Mouse (Mus musculus) heart, embryonic 14.5 days (tissue): ENCODE measurements at regions not wholly inside any gene's neighbourhood (a gene's known extent, or its start where the extent isn't known, plus 50 kb on each side); places are given as distances from the start of the nearest gene placed in this dataset.
"Not testable (repeated sequence)": the region's sequence is repeated elsewhere in the genome, so short reads cannot be mapped to it uniquely, and the experiment has no call there.

Source experiments
- ATAC-seq: fragments of 200-750 bp; cut with Nextera tagmentation; 2 replicates; pipeline ENCODE4 v1.8.0; 2017; ENCODE audit warnings: low read depth, moderate TSS enrichment; ENCODE audit not compliant: insufficient number of reproducible peaks, insufficient read depth, low FRiP score
- H3K27ac ChIP-seq, 2 experiments: fragments of 200-500 bp in 1 of 2; fragments of 300-500 bp in 1 of 2; sonication (generic) in 1 of 2; replicated peaks in 1 of 2; 2 replicates each; pipeline ENCODE4 v1.5.1; 2012 to 2014; ENCODE audit warnings: low read depth in 2 of 2, low read length in 2 of 2, control low read depth in 1 of 2, mild to moderate bottlenecking in 1 of 2, mixed read lengths in 1 of 2; ENCODE audit not compliant: control insufficient read depth in 1 of 2, insufficient read depth in 1 of 2
- H3K27me3 ChIP-seq: fragments of 300-500 bp; sonication (generic); 2 replicates; pipeline ENCODE4 v1.6.1; 2014; ENCODE audit warnings: mild to moderate bottlenecking, low read length, control low read depth; ENCODE audit not compliant: control insufficient read depth, insufficient read depth
- H3K36me3 ChIP-seq: fragments of 300-500 bp; sonication (generic); 2 replicates; pipeline ENCODE4 v1.6.1; 2014; ENCODE audit warnings: mild to moderate bottlenecking, control low read depth, low read length, mixed read lengths; ENCODE audit not compliant: control insufficient read depth, insufficient read depth
- H3K4me1 ChIP-seq, 2 experiments: fragments of 200-500 bp in 1 of 2; fragments of 300-500 bp in 1 of 2; sonication (generic) in 1 of 2; 2 replicates each; pipeline ENCODE4 v1.6.1; 2012 to 2014; ENCODE audit warnings: low read length in 2 of 2, control low read depth in 1 of 2, mixed read lengths in 1 of 2; ENCODE audit not compliant: control insufficient read depth in 2 of 2, insufficient read depth in 2 of 2
- H3K4me2 ChIP-seq: fragments of 300-500 bp; sonication (generic); 2 replicates; pipeline ENCODE4 v1.6.1; 2014; ENCODE audit warnings: mild to moderate bottlenecking, low read length
- H3K4me3 ChIP-seq, 2 experiments: fragments of 200-500 bp in 1 of 2; fragments of 300-500 bp in 1 of 2; sonication (generic) in 1 of 2; 2 replicates each; pipeline ENCODE4 v1.5.1; 2012 to 2014; ENCODE audit warnings: low read length in 2 of 2, mild to moderate bottlenecking in 2 of 2, control low read depth in 1 of 2, low read depth in 1 of 2, moderate library complexity in 1 of 2; ENCODE audit not compliant: control insufficient read depth in 1 of 2, insufficient read depth in 1 of 2
- H3K9ac ChIP-seq: fragments of 300-500 bp; sonication (generic); 2 replicates; pipeline ENCODE4 v1.6.1; 2014; ENCODE audit warnings: mild to moderate bottlenecking, low read length
- H3K9me3 ChIP-seq: fragments of 300-500 bp; sonication (generic); 2 replicates; pipeline ENCODE4 v1.6.1; 2016; ENCODE audit warnings: low read length, control low read depth; ENCODE audit not compliant: control insufficient read depth
- WGBS: fragments of 180-500 bp; shearing (Covaris S2); extraction: QIAGEN DNeasy Blood & Tissue Kit; methylation state at CpG from one replicate; pipeline ENCODE4 v1.1.7; 2014; 5-methylcytosine and 5-hydroxymethylcytosine counted together

DNA sequence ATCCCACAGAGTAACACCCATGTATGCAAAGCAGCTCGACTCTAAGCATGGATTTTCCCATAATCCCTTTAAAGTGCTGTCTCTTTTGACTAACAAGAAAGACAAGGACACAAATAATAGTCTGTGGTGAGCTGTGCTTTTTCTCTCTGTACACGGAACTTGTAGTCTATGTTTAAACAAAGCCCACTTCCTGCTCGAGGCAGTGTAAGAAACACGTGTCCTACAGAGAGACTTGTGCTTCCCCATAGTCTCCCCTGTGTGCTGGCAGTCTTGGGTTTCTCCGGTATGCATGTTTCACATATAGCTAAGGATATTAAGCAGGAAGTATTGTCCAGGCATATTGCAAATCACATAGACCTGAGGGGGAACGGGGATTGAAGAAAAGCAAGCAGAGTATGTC, 487.4 kb downstream of the Dad1 start:
- H3K9ac ChIP-seq, H3K36me3 ChIP-seq, H3K4me3 ChIP-seq, ATAC-seq, H3K27me3 ChIP-seq, H3K4me2 ChIP-seq, H3K4me1 ChIP-seq, H3K27ac ChIP-seq, H3K9me3 ChIP-seq: not testable (repeated sequence)
- 71% methylated on average over 6 of the region's 6 CpGs for WGBS

DNA sequence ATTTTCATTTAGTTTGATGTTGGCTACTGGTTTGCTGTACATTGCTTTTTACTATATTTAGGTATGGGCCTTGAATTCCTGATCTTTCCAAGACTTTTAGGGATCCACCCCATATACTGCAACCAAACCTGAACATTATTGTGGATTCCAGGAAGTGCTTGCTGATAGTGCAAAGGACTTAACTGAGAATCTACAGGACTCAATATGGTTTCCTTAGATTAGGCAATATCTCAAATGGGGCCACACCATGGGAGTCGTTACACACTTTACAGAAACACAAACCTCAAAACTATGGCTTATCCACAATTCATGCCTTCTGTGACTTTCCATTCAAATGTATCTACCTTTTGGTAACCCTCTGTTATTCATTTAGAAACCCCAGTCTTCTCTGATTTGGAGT, 488.0 kb downstream of the Dad1 start:
- not testable (repeated sequence) for H3K4me3 ChIP-seq, H3K27ac ChIP-seq, H3K4me2 ChIP-seq, H3K9me3 ChIP-seq, ATAC-seq, H3K27me3 ChIP-seq, H3K4me1 ChIP-seq, H3K9ac ChIP-seq, H3K36me3 ChIP-seq
- 62% methylated on average over 1 of the region's 1 CpGs for WGBS

DNA sequence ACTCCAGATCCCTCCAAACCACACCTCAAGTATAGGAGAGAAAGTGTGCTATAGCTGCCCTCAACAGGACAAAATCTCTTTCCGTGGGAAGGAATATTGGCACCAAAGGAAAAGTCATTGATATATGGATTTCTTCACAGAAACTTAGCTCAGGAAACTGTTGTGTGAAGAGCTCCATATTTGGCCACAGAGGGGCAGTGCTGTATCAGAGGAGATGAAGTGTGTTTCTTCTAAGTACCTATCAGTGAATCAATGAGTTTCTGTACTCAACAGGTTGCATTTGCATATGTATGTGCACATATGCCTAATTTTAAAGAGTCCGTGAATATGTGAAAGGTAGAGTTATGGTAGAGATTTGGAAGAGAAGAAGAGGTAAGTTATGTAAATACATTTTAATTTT, 493.3 kb downstream of the Dad1 start:
- not testable (repeated sequence) for H3K4me3 ChIP-seq, H3K9me3 ChIP-seq, H3K4me2 ChIP-seq, H3K9ac ChIP-seq, H3K4me1 ChIP-seq, H3K36me3 ChIP-seq, H3K27ac ChIP-seq, ATAC-seq, H3K27me3 ChIP-seq
- WGBS, result 60% methylated on average over 2 of the region's 2 CpGs

DNA sequence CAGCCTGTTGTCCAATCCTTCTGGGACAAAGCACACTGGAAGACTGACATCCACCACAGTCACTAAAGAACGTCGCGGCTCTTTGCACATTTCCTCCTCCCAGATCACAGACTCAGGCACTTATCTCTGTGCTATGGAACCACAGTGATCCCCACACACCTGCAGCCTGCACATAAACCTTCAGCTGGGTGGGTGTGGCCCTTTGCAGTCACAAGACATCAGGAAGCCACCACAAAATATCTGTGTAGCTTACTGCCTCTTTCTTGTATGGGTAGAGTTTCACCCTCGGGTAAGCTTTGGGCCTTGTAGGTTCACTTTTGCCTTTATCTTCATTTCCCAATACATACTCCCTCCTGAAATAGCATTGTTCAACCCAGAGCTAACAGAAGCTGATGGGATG, 496.1 kb downstream of the Dad1 start:
- not testable (repeated sequence) for H3K27me3 ChIP-seq, ATAC-seq
- WGBS, result 37% methylated on average over 4 of the region's 4 CpGs

DNA sequence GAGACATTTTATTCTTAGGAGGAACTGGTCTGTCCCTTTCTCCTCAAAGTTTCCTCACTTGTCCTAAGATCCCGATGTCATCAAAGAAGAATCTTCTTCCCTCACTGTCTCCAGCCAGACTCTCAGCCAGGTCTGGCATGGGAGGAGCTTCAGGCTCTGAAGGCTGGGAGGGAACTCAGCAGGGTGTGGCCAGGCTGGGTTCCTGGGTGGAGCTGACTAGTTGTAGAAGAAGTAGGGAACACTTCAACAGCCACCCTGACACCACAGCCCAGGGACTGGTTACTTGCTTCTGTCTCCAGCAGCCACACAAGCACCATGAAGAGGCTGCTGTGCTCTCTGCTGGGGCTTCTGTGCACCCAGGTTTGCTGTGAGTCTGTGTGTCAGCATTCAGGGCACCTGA, 496.8 kb downstream of the Dad1 start:
- H3K36me3 ChIP-seq, H3K4me1 ChIP-seq, H3K4me3 ChIP-seq, H3K4me2 ChIP-seq, H3K27me3 ChIP-seq, ATAC-seq, H3K9me3 ChIP-seq, H3K9ac ChIP-seq, H3K27ac ChIP-seq: not testable (repeated sequence)
- no CpG with 5 or more reads among the region's 1 CpGs for WGBS

More for the DNA sequence above, 496.1 kb downstream of the Dad1 start:
- not testable (repeated sequence) for H3K36me3 ChIP-seq, H3K4me1 ChIP-seq, H3K27ac ChIP-seq, H3K4me3 ChIP-seq, H3K9me3 ChIP-seq, H3K4me2 ChIP-seq, H3K9ac ChIP-seq

DNA sequence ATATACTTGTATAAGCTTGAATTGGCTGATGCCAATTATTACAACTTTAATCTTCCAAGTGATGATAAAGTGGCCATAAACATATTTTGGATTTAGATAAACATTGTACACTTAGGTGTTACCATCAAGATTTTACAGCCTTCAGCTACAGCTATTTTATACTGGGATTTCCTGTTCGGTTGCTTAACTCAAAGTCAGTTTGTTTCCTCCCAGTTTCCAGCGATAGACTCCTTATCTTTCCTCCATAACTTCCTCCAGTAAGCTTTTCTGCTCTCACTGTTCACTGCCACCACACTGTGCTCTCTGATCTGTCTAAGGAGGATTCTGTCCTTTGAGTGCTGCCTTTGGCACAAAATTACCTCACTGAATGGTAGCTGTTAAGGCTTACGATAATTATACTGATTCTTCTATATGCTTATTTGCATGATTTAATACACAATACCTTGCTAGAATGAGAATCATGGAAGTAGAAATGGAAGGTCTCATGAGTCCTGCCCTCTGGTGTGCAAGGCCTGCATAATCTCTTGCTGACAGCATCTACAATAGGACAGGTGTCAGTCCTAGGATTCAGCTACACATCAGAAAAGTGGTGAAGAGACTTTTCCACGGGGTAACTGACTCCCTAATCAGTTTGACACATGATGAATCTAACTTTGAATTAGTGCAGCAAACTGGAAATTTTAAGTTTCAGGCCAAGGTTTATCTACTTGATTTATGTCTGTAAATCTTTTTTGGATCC, 503.0 kb downstream of the Dad1 start:
- H3K4me3 ChIP-seq, result no peak overlapping the region
- H3K4me1 ChIP-seq, result no peaks in the 10 kb centered on the region
- H3K9ac ChIP-seq, result no peak overlapping the region
- H3K4me2 ChIP-seq, result no peak overlapping the region
- H3K27me3 ChIP-seq, result no peaks in the 10 kb centered on the region
- no peaks in the 10 kb centered on the region for H3K36me3 ChIP-seq
- H3K27ac ChIP-seq, result no peak overlapping the region
- no peak for ATAC-seq
- WGBS, result 38% methylated on average over 4 of the region's 4 CpGs
- no peaks in the 10 kb centered on the region for H3K9me3 ChIP-seq

DNA sequence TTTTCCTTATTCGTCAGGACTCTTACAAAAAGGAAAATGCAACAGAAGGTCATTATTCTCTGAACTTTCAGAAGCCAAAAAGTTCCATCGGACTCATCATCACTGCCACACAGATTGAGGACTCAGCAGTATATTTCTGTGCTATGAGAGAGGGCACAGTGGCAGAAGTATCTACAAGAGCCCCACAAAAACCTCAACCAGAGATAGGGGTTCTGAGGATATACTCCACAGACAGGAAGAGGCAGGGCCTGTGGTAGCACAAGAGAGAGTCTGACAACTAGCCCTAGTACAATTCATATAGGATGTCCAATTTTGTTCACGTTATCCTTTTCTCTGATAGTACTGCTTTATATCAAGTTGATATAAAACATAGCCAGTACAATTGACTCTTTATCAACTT, 510.4 kb downstream of the Dad1 start:
- H3K9ac ChIP-seq, H3K27me3 ChIP-seq, H3K4me3 ChIP-seq, ATAC-seq, H3K4me1 ChIP-seq, H3K36me3 ChIP-seq, H3K4me2 ChIP-seq, H3K9me3 ChIP-seq, H3K27ac ChIP-seq: not testable (repeated sequence)
- 90% methylated on average over 3 of the region's 3 CpGs for WGBS

DNA sequence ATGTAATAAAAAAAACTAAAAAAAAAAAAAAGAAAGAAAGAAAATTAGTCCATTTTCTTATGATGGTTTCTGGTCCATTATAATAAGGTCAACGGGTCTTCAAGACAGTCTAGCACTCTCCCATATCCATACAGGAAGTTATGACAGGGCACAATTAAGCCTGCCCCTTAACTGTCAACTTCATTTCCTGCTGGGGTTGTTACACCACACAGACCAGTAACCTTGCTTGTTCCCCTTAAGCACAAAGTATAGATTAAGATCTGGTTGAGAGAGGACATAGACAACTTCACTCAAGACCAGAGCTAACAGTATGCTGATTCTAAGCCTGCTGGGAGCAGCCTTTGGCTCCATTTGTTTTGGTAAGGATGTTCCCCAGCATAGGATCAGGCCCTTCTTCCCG, 511.0 kb downstream of the Dad1 start:
- not testable (repeated sequence) for H3K9ac ChIP-seq, H3K4me1 ChIP-seq, ATAC-seq, H3K4me2 ChIP-seq, H3K4me3 ChIP-seq, H3K36me3 ChIP-seq, H3K9me3 ChIP-seq, H3K27me3 ChIP-seq, H3K27ac ChIP-seq
- WGBS, result 48% methylated on average over 2 of the region's 2 CpGs
